Mouse (Mus musculus) heart, adult 2 months (tissue): ENCODE measurements around the gene Robo1. TPM values are rescaled to one million over a fixed set of nuclear protein-coding genes. Genes with fewer than 3 reads are reported as not detected.

Experiments used
- DNase-seq, 2 experiments: peaks; one replicate each; pipeline ENCODE4 v3.0.0; 2021
- H3K27ac ChIP-seq: fragments of 200-600 bp; 2 replicates; pipeline ENCODE4 v1.8.1; 2022
- H3K27me3 ChIP-seq: fragments of 200-500 bp; 2 replicates; pipeline ENCODE4 v1.6.1; 2012; ENCODE audit warnings: mild to moderate bottlenecking, low read length, inconsistent platforms, mixed read lengths; ENCODE audit not compliant: control insufficient read depth, insufficient read depth
- H3K36me3 ChIP-seq: fragments of 200-500 bp; 2 replicates; pipeline ENCODE4 v1.6.1; 2012; ENCODE audit warnings: low read length, inconsistent platforms; ENCODE audit not compliant: control insufficient read depth, insufficient read depth
- H3K4me1 ChIP-seq: fragments of 200-500 bp; 2 replicates; pipeline ENCODE4 v1.6.1; 2011; ENCODE audit warnings: low read length; ENCODE audit not compliant: control insufficient read depth, insufficient read depth
- H3K4me3 ChIP-seq: fragments of 200-600 bp; 2 replicates; pipeline ENCODE4 v1.8.1; 2022
- H3K79me2 ChIP-seq: fragments of 200-500 bp; replicated peaks from 2 replicates; pipeline ENCODE4 v1.6.1; 2012; ENCODE audit warnings: mild to moderate bottlenecking, inconsistent platforms, low read length, moderate library complexity, mixed read lengths; ENCODE audit not compliant: control insufficient read depth, insufficient read depth
- H3K9ac ChIP-seq: fragments of 200-500 bp; 2 replicates; pipeline ENCODE4 v1.6.1; 2012; ENCODE audit warnings: low read depth, mild to moderate bottlenecking, control low read depth, inconsistent platforms, low read length, mixed read lengths
- CTCF ChIP-seq: fragments of 200-600 bp; IDR thresholded peaks from 2 replicates; pipeline ENCODE4 v1.8.1; 2022; ENCODE audit warnings: antibody characterized with exemption, mild to moderate bottlenecking, moderate library complexity
- EP300 ChIP-seq: fragments of 200-500 bp; IDR thresholded peaks from 2 replicates; pipeline ENCODE4 v1.6.1; 2011; ENCODE audit warnings: low read depth, low read length, control low read depth; ENCODE audit not compliant: insufficient read depth
- POLR2A ChIP-seq: fragments of 200-500 bp; IDR thresholded peaks from 2 replicates; pipeline ENCODE4 v1.6.1; 2011; ENCODE audit warnings: mild to moderate bottlenecking, low read depth, low read length, control low read depth; ENCODE audit not compliant: insufficient read depth
- WGBS: fragments of 180-500 bp; shearing (Covaris S2); methylation state at CpG from one replicate; pipeline ENCODE4 v1.1.7; 2018; 5-methylcytosine and 5-hydroxymethylcytosine counted together
- intact Hi-C: fragments of 180-260 bp; cut with DNase I; formaldehyde crosslinking; loops from one replicate; pipeline ENCODE4 v1.15.1; 2025
- polyA plus RNA-seq: library from polyadenylated mRNA; depleted of rRNA; stranded (reverse); fragments of >200 nt; gene quantifications from 2 replicates; pipeline ENCODE4 v1.2.3, GENCODE M21; 2012
- total RNA-seq, 2 experiments: library from RNA; stranded (reverse); gene quantifications; 2 replicates each; pipeline ENCODE4 v1.2.3; 2021

Gene Robo1
- total and polyA plus RNA-seq, 3 experiments = 0.76 to 1.2 (median 1.1) TPM

GRCm38 (mm10) chr16:72740218-72740617, 432.1 kb downstream of the Robo1 start:
- no peaks in the 10 kb centered on the region for H3K27me3 ChIP-seq
- intact Hi-C loops = no loop called here
- no peak for DNase-seq
- H3K36me3 ChIP-seq = no peaks in the 10 kb centered on the region
- H3K4me1 ChIP-seq = no peaks in the 10 kb centered on the region
- WGBS = 88% methylated on average over 7 of the region's 7 CpGs
- H3K9ac ChIP-seq = no peak overlapping the region
- no peaks in the 10 kb centered on the region for H3K79me2 ChIP-seq
- TF ChIP-seq EP300 (no peak), CTCF (no peak), POLR2A (no peak)
- H3K4me3 ChIP-seq = no peak overlapping the region
- no peak overlapping the region for H3K27ac ChIP-seq

- no peak overlapping the region for H3K27ac ChIP-seq
- WGBS = 82% methylated on average over 5 of the region's 5 CpGs
Observed at GRCm38 (mm10) chr16:72747696-72748095, 439.6 kb downstream of the Robo1 start.

GRCm38 (mm10) chr16:72765128-72765913, 457.2 kb downstream of the Robo1 start:
- TF ChIP-seq EP300 (no peak), CTCF (no peak)

More at GRCm38 (mm10) chr16:72747696-72748095, 439.6 kb downstream of the Robo1 start:
- Histone ChIP-seq H3K36me3 (no peaks in the 10 kb centered on the region), H3K9ac (no peak overlapping the region), H3K4me3 (no peak overlapping the region), H3K27me3 (no peaks in the 10 kb centered on the region), H3K4me1 (no peaks in the 10 kb centered on the region), H3K79me2 (no peaks in the 10 kb centered on the region)
- intact Hi-C loops = no loop called here
- TF ChIP-seq POLR2A = no peak
- TF ChIP-seq EP300 = no peak
- no peak for TF ChIP-seq CTCF
- DNase-seq = no peak

GRCm38 (mm10) chr16:72769214-72769834, 461.2 kb downstream of the Robo1 start:
- no peak overlapping the region for H3K27ac ChIP-seq

More at GRCm38 (mm10) chr16:72765128-72765913, 457.2 kb downstream of the Robo1 start:
- Histone ChIP-seq H3K27ac (no peak overlapping the region), H3K9ac (no peak overlapping the region), H3K4me1 (no peaks in the 10 kb centered on the region), H3K27me3 (no peaks in the 10 kb centered on the region), H3K4me3 (no peak overlapping the region), H3K36me3 (no peaks in the 10 kb centered on the region), H3K79me2 (no peaks in the 10 kb centered on the region)
- no peak for DNase-seq
- WGBS = 92% methylated on average over 9 of the region's 9 CpGs
- intact Hi-C loops = no loop called here

GRCm38 (mm10) chr16:72772348-72772747, 464.2 kb downstream of the Robo1 start:
- H3K27ac ChIP-seq = no peak overlapping the region
- no peak overlapping the region for H3K9ac ChIP-seq
- H3K4me1 ChIP-seq = no peaks in the 10 kb centered on the region
- WGBS = 65% methylated on average over 5 of the region's 5 CpGs
- no peak for DNase-seq
- intact Hi-C loops = no loop called here
- no peak for TF ChIP-seq CTCF
- H3K4me3 ChIP-seq = no peak overlapping the region
- no peaks in the 10 kb centered on the region for H3K79me2 ChIP-seq
- no peaks in the 10 kb centered on the region for H3K36me3 ChIP-seq
- no peaks in the 10 kb centered on the region for H3K27me3 ChIP-seq

More at GRCm38 (mm10) chr16:72769214-72769834, 461.2 kb downstream of the Robo1 start:
- WGBS = 92% methylated on average over 8 of the region's 8 CpGs
- intact Hi-C loops = no loop called here
- Histone ChIP-seq H3K36me3 (no peaks in the 10 kb centered on the region), H3K4me3 (no peak overlapping the region), H3K27me3 (no peaks in the 10 kb centered on the region), H3K9ac (no peak overlapping the region), H3K4me1 (no peaks in the 10 kb centered on the region), H3K79me2 (no peaks in the 10 kb centered on the region)
- TF ChIP-seq CTCF = no peak
- TF ChIP-seq EP300 = no peak
- TF ChIP-seq POLR2A = no peak
- no peak for DNase-seq

GRCm38 (mm10) chr16:72773034-72773433, 464.9 kb downstream of the Robo1 start:
- H3K36me3 ChIP-seq = no peaks in the 10 kb centered on the region
- H3K27ac ChIP-seq = no peak overlapping the region
- H3K4me3 ChIP-seq = no peak overlapping the region
- no peak for DNase-seq
- H3K4me1 ChIP-seq = no peaks in the 10 kb centered on the region
- no peaks in the 10 kb centered on the region for H3K27me3 ChIP-seq
- intact Hi-C loops = no loop called here
- 73% methylated on average over 7 of the region's 7 CpGs for WGBS
- TF ChIP-seq CTCF (no peak), POLR2A (no peak), EP300 (no peak)
- no peak overlapping the region for H3K9ac ChIP-seq
- no peaks in the 10 kb centered on the region for H3K79me2 ChIP-seq
